Mouse (Mus musculus): ENCODE results near the gene Gabpa.

DNA sequence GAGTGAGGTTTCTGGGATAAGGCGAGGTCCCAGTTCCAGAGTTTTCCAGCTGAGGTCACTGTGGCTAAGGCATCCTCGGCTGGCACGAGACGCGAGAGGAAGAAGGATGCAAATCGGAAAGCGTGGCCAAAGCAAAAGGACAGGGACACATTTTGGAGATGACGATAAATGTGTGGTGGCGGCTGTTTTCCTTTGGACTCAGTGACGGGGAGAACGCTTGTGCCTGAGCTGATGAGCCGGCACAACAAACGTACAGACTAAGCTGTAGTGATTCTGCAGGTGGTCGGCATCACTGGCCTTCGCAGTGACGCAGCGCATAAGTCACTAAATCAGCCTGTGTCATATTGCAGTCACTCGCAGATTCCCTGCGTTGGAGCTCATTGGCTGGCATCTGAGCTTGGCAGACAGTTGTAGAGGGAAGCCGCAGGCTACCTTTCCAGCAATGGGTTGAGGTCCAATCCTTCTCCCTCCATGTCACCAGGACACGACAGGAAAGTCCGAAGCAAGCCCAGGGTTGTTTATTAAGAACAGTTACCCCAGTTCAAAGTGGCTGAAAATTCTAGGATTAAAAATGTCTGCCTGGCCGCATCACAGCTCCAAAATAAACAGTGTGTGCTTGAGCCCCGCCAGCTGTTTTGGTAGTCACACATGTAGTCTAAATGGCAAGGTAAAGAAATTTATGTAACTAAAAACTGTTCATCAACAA is 40.4 kb downstream of the Gabpa start:
- TF ChIP-seq MAFK (IDR thresholded peaks at IDR 0.05; ENCODE audit: insufficient read depth, low read depth, low read length) (no peak), CHD2 (IDR thresholded peaks at IDR 0.05; ENCODE audit: low read depth, low read length) (no peak), HCFC1 (IDR thresholded peaks at IDR 0.05; ENCODE audit: borderline replicate concordance, insufficient read depth, low read length) (no peak)

All from ES-E14 (cell line).